ENCODE assay signal across 18 mouse cellular contexts in genomic region chr5:112466331-112466730, GRCm38 (mm10). TPM values are rescaled to one million over a fixed set of nuclear protein-coding genes. Genes with fewer than 3 reads are reported as not detected.
DNase-seq lines count a peak whose midpoint lies in the region; ATAC-seq and TF ChIP-seq lines count a peak whose summit lies in the region.
"Had no signal": no experiment of that assay in that cellular context is flagged by ENCODE, and none has a peak within 500 bp of the region (broad histone marks: within the 10 kb centered on the region; RNA-seq: fewer than 3 reads in every experiment).

No protein-coding gene starts in this region.

- ATAC-seq in kidney, postnatal 0 days (replicated peaks; ENCODE audit: low FRiP score, low read depth): no peak
- ATAC-seq in midbrain, embryonic 14.5 days (ENCODE audit: low FRiP score, low TSS enrichment): no peak
- no peak for ATAC-seq in midbrain, embryonic 11.5 days (ENCODE audit: low FRiP score)

- TF ChIP-seq CTCF in kidney, postnatal 0 days (IDR thresholded peaks at IDR 0.05; ENCODE audit: low read depth): no peak

- no peaks in the 10 kb centered on the region for H3K9me3 ChIP-seq in kidney, postnatal 0 days (replicated peaks; ENCODE audit: low read length)
- 0 out of 2 replicates have a peak, but pooled peaks cover 6% of the 10 kb centered on the region for H3K9me3 ChIP-seq in midbrain, embryonic 14.5 days (ENCODE audit: control insufficient read depth, low read length)
- peaks cover 4% of the 10 kb centered on the region; the same call in 1 of the 2 replicates for H3K9me3 ChIP-seq in midbrain, embryonic 11.5 days (ENCODE audit: control insufficient read depth, low read length)
- H3K9me3 ChIP-seq: embryonic facial prominence, embryonic 15.5 days; liver, embryonic 15.5 days had no signal

- WGBS in kidney, postnatal 0 days: 39% methylated on average over 6 of the region's 6 CpGs
- 49% methylated on average over 6 of the region's 6 CpGs for WGBS in midbrain, embryonic 14.5 days
- 70% methylated on average over 6 of the region's 6 CpGs for WGBS in midbrain, embryonic 11.5 days

- H3K4me3 ChIP-seq in kidney, postnatal 0 days (replicated peaks; ENCODE audit: low read depth, low read length): no peak overlapping the region
- H3K4me3 ChIP-seq in midbrain, embryonic 14.5 days (replicated peaks; ENCODE audit: low read depth, low read length): no peak overlapping the region
- H3K4me3 ChIP-seq in midbrain, embryonic 11.5 days (ENCODE audit: low read depth, low read length): no peak overlapping the region
- H3K4me3 ChIP-seq: embryonic facial prominence, embryonic 15.5 days; liver, embryonic 15.5 days; midbrain, embryonic 12.5 days had no signal

- H3K9ac ChIP-seq in kidney, postnatal 0 days (ENCODE audit: low read depth, low read length): no peak overlapping the region
- no peak overlapping the region for H3K9ac ChIP-seq in midbrain, embryonic 14.5 days (replicated peaks; ENCODE audit: low read length)
- no peak overlapping the region for H3K9ac ChIP-seq in midbrain, embryonic 11.5 days (ENCODE audit: low read length)
- H3K9ac ChIP-seq: embryonic facial prominence, embryonic 15.5 days; liver, embryonic 15.5 days; midbrain, embryonic 12.5 days had no signal

- no peaks in the 10 kb centered on the region for H3K36me3 ChIP-seq in kidney, postnatal 0 days (ENCODE audit: insufficient read depth, low read length)
- peaks cover 20% of the 10 kb centered on the region for H3K36me3 ChIP-seq in midbrain, embryonic 14.5 days (ENCODE audit: control insufficient read depth, insufficient read depth, low read length)
- H3K36me3 ChIP-seq in midbrain, embryonic 11.5 days (ENCODE audit: control insufficient read depth, insufficient read depth, low read length): no peaks in the 10 kb centered on the region
- H3K36me3 ChIP-seq: embryonic facial prominence, embryonic 15.5 days; liver, embryonic 15.5 days had no signal

- peak; percentile 13 for DNase-seq in adrenal gland, adult 8-10 months
- DNase-seq in adrenal gland, adult 18-20 months (ENCODE audit: low spot score in 2 of 2): no peak
- peak; percentile 40 for DNase-seq in kidney, postnatal 0 days (ENCODE audit: low spot score)
- DNase-seq in kidney, postnatal 36 days: no peak
- DNase-seq in midbrain, embryonic 14.5 days: peak; percentile 64
- no peak for DNase-seq in midbrain, embryonic 11.5 days (ENCODE audit: low spot score, missing footprints)
- no peak for DNase-seq in testis, postnatal 14 days (ENCODE audit: low spot score)
- DNase-seq in cerebellum, adult 8-10 months: no peak
- DNase-seq: cerebellum, postnatal 36 days; kidney, adult 18-20 months; layer of hippocampus, adult 9-11 months; thymus, adult 18-20 months had no signal

- no peaks in the 10 kb centered on the region for H3K4me1 ChIP-seq in kidney, postnatal 0 days (replicated peaks; ENCODE audit: insufficient read depth, low read length)
- H3K4me1 ChIP-seq in midbrain, embryonic 14.5 days (ENCODE audit: control insufficient read depth, insufficient read depth, low read length): no peaks in the 10 kb centered on the region; the same call in 1 of the 2 replicates
- no peaks in the 10 kb centered on the region for H3K4me1 ChIP-seq in midbrain, embryonic 11.5 days (ENCODE audit: control insufficient read depth, insufficient read depth, low read length)
- H3K4me1 ChIP-seq: liver, embryonic 15.5 days; midbrain, embryonic 12.5 days had no signal

- H3K4me2 ChIP-seq in kidney, postnatal 0 days (ENCODE audit: low read length): no peak overlapping the region
- no peak overlapping the region for H3K4me2 ChIP-seq in midbrain, embryonic 14.5 days (ENCODE audit: low read length)
- H3K4me2 ChIP-seq in midbrain, embryonic 11.5 days: no peak overlapping the region
- H3K4me2 ChIP-seq: embryonic facial prominence, embryonic 15.5 days; liver, embryonic 15.5 days; midbrain, embryonic 12.5 days had no signal

- H3K27ac ChIP-seq in kidney, postnatal 0 days: no peak overlapping the region
- H3K27ac ChIP-seq in midbrain, embryonic 14.5 days (replicated peaks; ENCODE audit: low read depth, low read length): peak overlapping the region; percentile 3
- no peak overlapping the region for H3K27ac ChIP-seq in midbrain, embryonic 11.5 days (ENCODE audit: low read depth, low read length)
- H3K27ac ChIP-seq: embryonic facial prominence, embryonic 15.5 days; liver, embryonic 15.5 days; midbrain, embryonic 12.5 days had no signal

- H3K27me3 ChIP-seq in kidney, postnatal 0 days (ENCODE audit: insufficient read depth, low read length): no peaks in the 10 kb centered on the region
- no peaks in the 10 kb centered on the region for H3K27me3 ChIP-seq in midbrain, embryonic 14.5 days (ENCODE audit: control insufficient read depth, insufficient read depth, low read length)
- H3K27me3 ChIP-seq in midbrain, embryonic 11.5 days (ENCODE audit: control insufficient read depth, insufficient read depth, low read length): no peaks in the 10 kb centered on the region
- H3K27me3 ChIP-seq: embryonic facial prominence, embryonic 15.5 days; liver, embryonic 15.5 days had no signal

RNA-seq across cellular contexts. Expression of gene Gm6588, which starts 17.1 kb away (rescaled TPM):
- total RNA-seq in adrenal gland, adult 8-10 months (2022): not detected
- not detected for total RNA-seq in adrenal gland, adult 18-20 months (2021)
- polyA plus RNA-seq in kidney, postnatal 0 days (2015; fragmentation: Nextera tagmentation; extraction: Ambion mirVana): not detected in 2 replicates
- polyA plus RNA-seq in midbrain, embryonic 14.5 days (2014; fragmentation: Nextera tagmentation; extraction: Ambion mirVana): 0.26 and 0.61 TPM in 2 replicates
- not detected in 2 replicates for polyA plus RNA-seq in midbrain, embryonic 11.5 days (2014; fragmentation: Nextera tagmentation; extraction: Ambion mirVana)
- total RNA-seq: heart, adult 8-10 months; heart, postnatal 25 days; left cerebral cortex, postnatal 36 days had no signal
- polyA plus RNA-seq: embryonic facial prominence, embryonic 15.5 days; liver, embryonic 15.5 days had no signal

Comparison
In these comparisons a context has a peak if more than half of its experiments do, and no peak if none do; other contexts are left out.
1. DNase-seq: peak in adrenal gland, adult 8-10 months (single experiment), kidney, postnatal 0 days (single experiment) and midbrain, embryonic 14.5 days (single experiment); none in adrenal gland, adult 18-20 months (0 of 2), kidney, postnatal 36 days (0 of 2), midbrain, embryonic 11.5 days (single experiment), testis, postnatal 14 days (single experiment) and cerebellum, adult 8-10 months (single experiment).